Mouse (Mus musculus) erythroblast, embryonic 14.5 days (primary cell): ENCODE measurements around the gene Prr29. TPM values are rescaled to one million over a fixed set of nuclear protein-coding genes. Genes with fewer than 3 reads are reported as not detected.
A peak's percentile ranks its signal among the peaks of the same experiment; 100 is the strongest.
"Not testable (repeated sequence)": the region's sequence is repeated elsewhere in the genome, so short reads cannot be mapped to it uniquely, and the experiment has no call there.

Source experiments
- H3K27me3 ChIP-seq: 2 replicates; pipeline ENCODE4 v1.6.1; 2012; ENCODE audit warnings: inconsistent platforms; ENCODE audit not compliant: control insufficient read depth
- H3K36me3 ChIP-seq: 2 replicates; pipeline ENCODE4 v1.6.1; 2012; ENCODE audit warnings: mild to moderate bottlenecking, inconsistent platforms; ENCODE audit not compliant: control insufficient read depth
- H3K4me1 ChIP-seq: 2 replicates; pipeline ENCODE4 v1.6.1; 2012; ENCODE audit warnings: inconsistent platforms; ENCODE audit not compliant: control insufficient read depth
- H3K4me3 ChIP-seq: replicated peaks from 2 replicates; pipeline ENCODE3; 2012; ENCODE audit warnings: moderate library complexity, mild to moderate bottlenecking, inconsistent platforms
- H3K9me3 ChIP-seq: 2 replicates; pipeline ENCODE4 v1.6.1; 2012; ENCODE audit warnings: low read length, inconsistent platforms, mixed read lengths; ENCODE audit not compliant: control insufficient read depth
- GATA1 ChIP-seq: IDR thresholded peaks from 2 replicates; pipeline ENCODE4 v1.6.1; 2012; ENCODE audit warnings: low read length, inconsistent platforms, mixed read lengths
- TAL1 ChIP-seq: IDR thresholded peaks from 3 replicates; pipeline ENCODE4 v1.6.1; 2012; ENCODE audit warnings: low read length, inconsistent platforms, mixed read lengths
- polyA plus RNA-seq: library from polyadenylated mRNA; stranded (reverse); fragments of >175 nt; gene quantifications from 2 replicates; pipeline ENCODE4 v1.2.3, GENCODE M21; 2012

The Prr29 gene
- polyA plus RNA-seq, 1 experiment: not detected

DNA sequence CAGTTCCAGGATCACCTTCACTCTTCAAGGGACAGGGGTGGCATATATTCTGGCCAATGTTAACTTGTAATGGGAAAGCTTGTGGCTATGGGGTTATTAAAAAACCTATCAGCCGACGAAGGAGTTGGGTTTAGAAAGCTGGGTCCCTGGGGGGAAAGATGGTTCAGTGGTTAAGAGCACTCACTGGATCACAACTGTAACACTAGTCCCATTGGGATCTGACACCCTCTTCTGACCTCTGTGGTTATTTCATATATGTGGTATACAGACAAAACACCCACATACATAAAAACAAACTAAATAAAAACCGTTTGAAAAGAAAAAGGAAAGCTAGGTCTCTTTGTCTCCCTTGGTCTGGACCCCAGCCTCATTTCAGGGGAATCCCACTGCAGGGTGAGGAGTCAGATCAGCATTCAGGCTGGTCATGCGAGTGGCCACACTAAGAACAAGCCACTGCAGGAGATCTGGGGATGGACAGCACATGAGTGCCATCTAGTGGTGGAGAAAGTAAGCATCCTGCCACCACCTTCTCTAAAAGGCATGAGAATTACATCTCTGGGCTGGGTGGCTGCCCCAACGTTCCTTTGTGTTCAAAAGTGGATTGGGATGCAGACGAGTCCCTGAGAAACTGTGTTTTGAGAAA, 26.4 kb downstream of the Prr29 start:
- no peaks in the 10 kb centered on the region for H3K27me3 ChIP-seq
- H3K4me1 ChIP-seq: peaks cover 47% of the 10 kb centered on the region

GRCm38 (mm10) chr11:106392597-106393330, 27.5 kb downstream of the Prr29 start:
- no peaks in the 10 kb centered on the region for H3K9me3 ChIP-seq
- H3K36me3 ChIP-seq: peaks cover 36% of the 10 kb centered on the region
- H3K4me1 ChIP-seq: peaks cover 45% of the 10 kb centered on the region
- peak overlapping the region; percentile 8 for H3K4me3 ChIP-seq
- H3K27me3 ChIP-seq: no peaks in the 10 kb centered on the region
- no peak for TF ChIP-seq TAL1
- TF ChIP-seq GATA1: no peak

More for the DNA sequence above, 26.4 kb downstream of the Prr29 start:
- H3K36me3 ChIP-seq: peaks cover 27% of the 10 kb centered on the region
- H3K9me3 ChIP-seq: no peaks in the 10 kb centered on the region
- no peak for TF ChIP-seq GATA1
- TF ChIP-seq TAL1: no peak
- no peak overlapping the region for H3K4me3 ChIP-seq

DNA sequence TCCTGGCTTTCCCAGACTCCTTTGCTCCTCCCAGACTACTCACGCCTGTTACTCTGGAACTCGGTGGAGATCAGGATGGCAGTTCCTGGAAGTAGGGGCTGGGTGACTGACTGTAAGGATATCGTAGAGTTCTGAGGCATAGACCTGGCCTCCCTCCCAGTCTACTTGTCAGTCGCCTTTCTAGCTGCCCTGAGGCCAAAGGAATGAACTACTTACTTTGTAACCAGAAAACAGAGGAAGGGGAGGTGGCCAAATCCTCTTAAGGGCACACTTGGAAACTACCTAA, 28.0 kb downstream of the Prr29 start:
- no peaks in the 10 kb centered on the region for H3K27me3 ChIP-seq
- TF ChIP-seq GATA1 (no peak), TAL1 (no peak)
- peaks cover 41% of the 10 kb centered on the region for H3K36me3 ChIP-seq
- H3K4me3 ChIP-seq: no peak overlapping the region
- H3K9me3 ChIP-seq: no peaks in the 10 kb centered on the region
- H3K4me1 ChIP-seq: peaks cover 41% of the 10 kb centered on the region

DNA sequence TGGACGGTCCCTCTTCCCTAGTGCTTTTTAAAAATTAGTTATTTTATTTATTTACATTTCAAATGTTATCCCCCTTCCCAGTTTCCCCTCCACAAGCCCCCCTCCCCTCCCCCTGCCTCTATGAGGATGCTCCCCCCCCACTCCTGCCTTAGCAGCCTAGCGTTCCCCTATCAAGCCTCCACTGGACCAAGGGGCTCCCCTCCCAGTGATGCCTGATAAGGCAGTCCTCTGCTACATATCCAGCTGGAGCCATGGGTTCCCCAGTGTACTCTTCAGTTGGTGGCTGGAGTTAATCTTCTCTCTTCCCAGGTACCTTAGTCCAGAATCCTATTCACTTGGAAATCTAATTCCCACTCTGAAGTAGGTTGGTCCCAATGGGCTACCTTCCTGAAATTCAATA, 28.8 kb downstream of the Prr29 start:
- H3K36me3 ChIP-seq: peaks cover 49% of the 10 kb centered on the region
- H3K27me3 ChIP-seq, H3K9me3 ChIP-seq, H3K4me3 ChIP-seq: not testable (repeated sequence)
- peaks cover 40% of the 10 kb centered on the region for H3K4me1 ChIP-seq

GRCm38 (mm10) chr11:106397656-106398055, 32.4 kb downstream of the Prr29 start:
- H3K4me1 ChIP-seq: peaks cover 28% of the 10 kb centered on the region
- no peak for TF ChIP-seq GATA1
- TF ChIP-seq TAL1: no peak
- no peaks in the 10 kb centered on the region for H3K27me3 ChIP-seq
- H3K36me3 ChIP-seq: peaks cover 82% of the 10 kb centered on the region
- H3K4me3 ChIP-seq: no peak overlapping the region
- H3K9me3 ChIP-seq: no peaks in the 10 kb centered on the region

GRCm38 (mm10) chr11:106398481-106398880, 33.2 kb downstream of the Prr29 start:
- no peaks in the 10 kb centered on the region for H3K27me3 ChIP-seq
- no peaks in the 10 kb centered on the region for H3K9me3 ChIP-seq
- H3K36me3 ChIP-seq: peaks cover 84% of the 10 kb centered on the region
- no peak overlapping the region for H3K4me3 ChIP-seq
- H3K4me1 ChIP-seq: peaks cover 19% of the 10 kb centered on the region
- TF ChIP-seq GATA1 (no peak), TAL1 (no peak)

DNA sequence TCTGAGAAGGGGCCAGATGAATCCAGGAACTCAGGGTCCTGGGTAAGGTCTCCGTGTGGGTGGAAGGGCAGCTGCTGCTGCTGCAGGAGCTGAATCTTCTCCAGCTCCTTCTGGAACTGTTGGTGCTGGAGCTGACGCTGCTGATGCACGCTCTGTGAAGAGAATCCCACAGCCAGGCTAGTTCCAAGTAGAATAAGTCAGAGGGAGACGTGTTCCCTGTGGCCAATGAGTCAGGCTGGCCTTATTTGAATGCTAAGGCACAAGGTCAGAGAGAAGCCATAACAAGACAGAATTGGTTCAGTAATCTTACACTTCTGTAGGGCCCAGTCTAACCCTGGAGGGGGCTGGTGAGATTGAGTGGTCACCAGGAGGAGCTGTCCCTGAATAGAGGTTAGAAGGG, 44.7 kb downstream of the Prr29 start:
- no peak for TF ChIP-seq GATA1
- TF ChIP-seq TAL1: no peak
- Histone ChIP-seq H3K36me3 (peaks cover 76% of the 10 kb centered on the region), H3K27me3 (no peaks in the 10 kb centered on the region), H3K9me3 (no peaks in the 10 kb centered on the region), H3K4me3 (no peak overlapping the region), H3K4me1 (no peaks in the 10 kb centered on the region)

DNA sequence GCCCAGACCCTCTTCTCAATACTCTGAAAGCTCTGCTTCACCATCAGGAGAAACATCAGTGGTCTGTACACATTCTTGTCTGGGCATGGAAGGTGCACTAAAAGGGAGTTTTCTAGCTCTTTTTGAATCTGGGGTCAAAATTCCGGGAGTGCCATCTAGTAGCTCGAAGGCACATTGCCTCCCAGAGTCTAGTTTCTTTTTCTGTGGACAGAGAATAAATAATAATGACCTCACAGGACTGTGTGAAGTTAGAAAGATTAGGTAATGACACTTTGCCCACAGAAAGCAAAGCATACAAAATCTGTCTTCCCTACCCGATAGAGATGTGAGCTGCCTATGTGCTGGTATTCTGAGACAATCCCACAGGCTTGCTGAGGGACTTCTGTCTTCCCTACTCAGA, 45.2 kb downstream of the Prr29 start:
- Histone ChIP-seq H3K4me3 (no peak overlapping the region), H3K4me1 (no peaks in the 10 kb centered on the region), H3K9me3 (no peaks in the 10 kb centered on the region), H3K36me3 (peaks cover 71% of the 10 kb centered on the region), H3K27me3 (no peaks in the 10 kb centered on the region)
- no peak for TF ChIP-seq GATA1
- TF ChIP-seq TAL1: no peak

DNA sequence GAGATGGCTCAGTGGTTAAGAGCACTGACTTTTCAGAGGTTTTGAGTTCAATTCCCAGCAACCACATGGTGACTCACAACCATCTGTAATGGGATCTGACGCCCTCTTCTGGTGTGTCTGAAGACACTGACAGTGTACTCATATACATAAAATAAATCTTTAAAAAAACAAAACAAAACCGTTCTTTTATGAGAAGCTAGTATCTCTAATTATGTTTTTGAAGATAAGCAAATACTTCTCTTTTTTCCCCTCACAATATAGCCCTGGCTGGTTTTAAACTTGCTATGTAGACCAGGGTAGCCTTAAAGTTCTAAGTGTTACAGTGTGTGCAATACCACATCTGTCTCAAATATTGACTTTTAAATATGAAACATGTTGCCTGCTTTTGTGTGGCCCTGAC, 45.9 kb downstream of the Prr29 start:
- Histone ChIP-seq H3K4me1 (no peaks in the 10 kb centered on the region), H3K27me3 (no peaks in the 10 kb centered on the region), H3K36me3 (peaks cover 70% of the 10 kb centered on the region), H3K4me3 (no peak overlapping the region), H3K9me3 (no peaks in the 10 kb centered on the region)
- TF ChIP-seq GATA1 (no peak), TAL1 (no peak)
